Mouse (Mus musculus) thymus, postnatal 14 days (tissue): ENCODE measurements at regions not wholly inside any gene's neighbourhood (a gene's known extent, or its start where the extent isn't known, plus 50 kb on each side); places are given as distances from the start of the nearest gene placed in this dataset.
A peak's percentile ranks its signal among the peaks of the same experiment; 100 is the strongest.

Experiments used
- DNase-seq: peaks from one replicate; pipeline ENCODE4 v3.0.0; 2021

GRCm38 (mm10) chr13:112135777-112136176 lies 152.5 kb upstream of the Ankrd55 start:
- no peak for DNase-seq

- no peak for DNase-seq
Observed at GRCm38 (mm10) chr13:112136850-112137249, 151.4 kb upstream of the Ankrd55 start.

- no peak for DNase-seq
Observed at GRCm38 (mm10) chr13:112140871-112141270, 147.4 kb upstream of the Ankrd55 start.

- DNase-seq: no peak
Observed at GRCm38 (mm10) chr13:112144393-112145348, 143.6 kb upstream of the Ankrd55 start.

- DNase-seq: no peak
Observed at GRCm38 (mm10) chr13:112152614-112153550, 135.4 kb upstream of the Ankrd55 start.

GRCm38 (mm10) chr13:112153681-112154127 lies 134.5 kb upstream of the Ankrd55 start:
- DNase-seq: peak; percentile 6

- DNase-seq: no peak
Observed at GRCm38 (mm10) chr13:112159430-112160172, 128.7 kb upstream of the Ankrd55 start.

- no peak for DNase-seq
Observed at GRCm38 (mm10) chr13:112160173-112160641, 128.0 kb upstream of the Ankrd55 start.

GRCm38 (mm10) chr13:112160726-112161125 lies 127.5 kb upstream of the Ankrd55 start:
- DNase-seq: no peak

- no peak for DNase-seq
Observed at GRCm38 (mm10) chr13:112161886-112162285, 126.4 kb upstream of the Ankrd55 start.

GRCm38 (mm10) chr13:112165921-112166320 lies 122.3 kb upstream of the Ankrd55 start:
- no peak for DNase-seq

GRCm38 (mm10) chr13:112166338-112166802 lies 121.9 kb upstream of the Ankrd55 start:
- DNase-seq: no peak

GRCm38 (mm10) chr13:112168468-112168867 lies 119.8 kb upstream of the Ankrd55 start:
- no peak for DNase-seq

- no peak for DNase-seq
Observed at GRCm38 (mm10) chr13:112170872-112171271, 117.4 kb upstream of the Ankrd55 start.

GRCm38 (mm10) chr13:112171940-112172715 lies 116.1 kb upstream of the Ankrd55 start:
- no peak for DNase-seq

- DNase-seq: no peak
Observed at GRCm38 (mm10) chr13:112173973-112174372, 114.3 kb upstream of the Ankrd55 start.

- DNase-seq: no peak
Observed at GRCm38 (mm10) chr13:112178031-112178430, 110.2 kb upstream of the Ankrd55 start.

- no peak for DNase-seq
Observed at GRCm38 (mm10) chr13:112183996-112184395, 104.3 kb upstream of the Ankrd55 start.

- no peak for DNase-seq
Observed at GRCm38 (mm10) chr13:112185116-112185515, 103.1 kb upstream of the Ankrd55 start.

GRCm38 (mm10) chr13:112187226-112187625 lies 101.0 kb upstream of the Ankrd55 start:
- DNase-seq: no peak

GRCm38 (mm10) chr13:112188313-112188712 lies 99.9 kb upstream of the Ankrd55 start:
- DNase-seq: no peak
